Comparison of ENCODE assay signal across 7 mouse cellular contexts in genomic region chr8:90828181-90828986, GRCm38 (mm10). TPM values are rescaled to one million over a fixed set of nuclear protein-coding genes. Genes with fewer than 3 reads are reported as not detected.
DNase-seq lines count a peak whose midpoint lies in the region; ATAC-seq lines count a peak whose summit lies in the region.

Gene Chd9, plus strand, starts transcription at chr8:90828352.

- H3K4me2 ChIP-seq in embryonic facial prominence, embryonic 11.5 days (ENCODE audit: low read depth, low read length) = peak within 1 kb of the TSS; percentile 64
- H3K4me2 ChIP-seq in limb, embryonic 11.5 days (ENCODE audit: low read depth, severe bottlenecking) = peak within 1 kb of the TSS; percentile 69
- peak within 1 kb of the TSS; percentile 76 for H3K4me2 ChIP-seq in midbrain, embryonic 14.5 days (ENCODE audit: low read length)

- peak within 1 kb of the TSS; percentile 49 for H3K9ac ChIP-seq in embryonic facial prominence, embryonic 11.5 days (replicated peaks; ENCODE audit: low read length)
- H3K9ac ChIP-seq in limb, embryonic 11.5 days (ENCODE audit: low read length) = peak within 1 kb of the TSS; percentile 64
- H3K9ac ChIP-seq in midbrain, embryonic 14.5 days (replicated peaks; ENCODE audit: low read length) = peak within 1 kb of the TSS; percentile 54

- 1% methylated on average over 38 of the region's 39 CpGs for WGBS in embryonic facial prominence, embryonic 11.5 days
- WGBS in limb, embryonic 11.5 days = 2% methylated on average over 38 of the region's 39 CpGs
- WGBS in midbrain, embryonic 14.5 days = under 1% methylated on average over 39 of the region's 39 CpGs

- peak; percentile 98 for DNase-seq in adrenal gland, postnatal 14 days
- peak; percentile 95 for DNase-seq in embryonic facial prominence, embryonic 11.5 days (ENCODE audit: low spot score)
- DNase-seq in heart, adult 11 months = peak; percentile 99
- DNase-seq in kidney, adult 18-20 months = peak; percentile 97
- DNase-seq in limb, embryonic 11.5 days (ENCODE audit: low spot score) = peak; percentile 98
- DNase-seq in midbrain, embryonic 14.5 days = peak; percentile 97
- DNase-seq in spleen, adult 18-20 months = peak; percentile 91 to 98

- no peaks in the 10 kb centered on the region for H3K27me3 ChIP-seq in embryonic facial prominence, embryonic 11.5 days (ENCODE audit: control insufficient read depth, insufficient read depth, low read length)
- H3K27me3 ChIP-seq in limb, embryonic 11.5 days (ENCODE audit: control insufficient read depth, insufficient read depth, low read length) = no peaks in the 10 kb centered on the region
- no peaks in the 10 kb centered on the region for H3K27me3 ChIP-seq in midbrain, embryonic 14.5 days (ENCODE audit: control insufficient read depth, insufficient read depth, low read length)

- no peaks in the 10 kb centered on the region for H3K9me3 ChIP-seq in embryonic facial prominence, embryonic 11.5 days (replicated peaks; ENCODE audit: control insufficient read depth, low read length)
- H3K9me3 ChIP-seq in limb, embryonic 11.5 days (ENCODE audit: control insufficient read depth, low read length) = no peaks in the 10 kb centered on the region
- no peaks in the 10 kb centered on the region for H3K9me3 ChIP-seq in midbrain, embryonic 14.5 days (ENCODE audit: control insufficient read depth, low read length)

- H3K4me3 ChIP-seq in embryonic facial prominence, embryonic 11.5 days (ENCODE audit: low read depth, low read length) = peak within 1 kb of the TSS; percentile 36
- H3K4me3 ChIP-seq in limb, embryonic 11.5 days (ENCODE audit: low read depth, low read length) = peak within 1 kb of the TSS; percentile 49
- peak within 1 kb of the TSS; percentile 45 for H3K4me3 ChIP-seq in midbrain, embryonic 14.5 days (replicated peaks; ENCODE audit: low read depth, low read length)

- no peaks in the 10 kb centered on the region for H3K4me1 ChIP-seq in embryonic facial prominence, embryonic 11.5 days (ENCODE audit: control insufficient read depth, insufficient read depth, low read length)
- H3K4me1 ChIP-seq in limb, embryonic 11.5 days (ENCODE audit: control insufficient read depth, insufficient read depth, low read length) = peaks cover 18% of the 10 kb centered on the region
- peaks cover 13% of the 10 kb centered on the region for H3K4me1 ChIP-seq in midbrain, embryonic 14.5 days (ENCODE audit: control insufficient read depth, insufficient read depth, low read length)

- ATAC-seq in embryonic facial prominence, embryonic 11.5 days (replicated peaks; ENCODE audit: insufficient number of reproducible peaks, low FRiP score, low TSS enrichment, low read depth) = peak; percentile 85
- ATAC-seq in limb, embryonic 11.5 days (ENCODE audit: insufficient number of reproducible peaks, low FRiP score, low TSS enrichment, low read depth) = peak; percentile 90
- ATAC-seq in midbrain, embryonic 14.5 days (ENCODE audit: low FRiP score, low TSS enrichment) = peak; percentile 89

- H3K36me3 ChIP-seq in embryonic facial prominence, embryonic 11.5 days (replicated peaks; ENCODE audit: control insufficient read depth, insufficient read depth, low read depth, low read length) = no peaks in the 10 kb centered on the region
- H3K36me3 ChIP-seq in limb, embryonic 11.5 days (ENCODE audit: control insufficient read depth, insufficient read depth, low read length) = no peaks in the 10 kb centered on the region
- H3K36me3 ChIP-seq in midbrain, embryonic 14.5 days (ENCODE audit: control insufficient read depth, insufficient read depth, low read length) = no peaks in the 10 kb centered on the region

- no peak within 1 kb of the TSS for H3K27ac ChIP-seq in embryonic facial prominence, embryonic 11.5 days (replicated peaks; ENCODE audit: low read depth, low read length)
- H3K27ac ChIP-seq in limb, embryonic 11.5 days (replicated peaks; ENCODE audit: low read depth, low read length) = peak within 1 kb of the TSS; percentile 58; the same call in 1 of the 2 replicates
- H3K27ac ChIP-seq in midbrain, embryonic 14.5 days (replicated peaks; ENCODE audit: low read depth, low read length) = peak within 1 kb of the TSS; percentile 67

RNA-seq across cellular contexts. Expression of gene Chd9, which starts in this region (rescaled TPM):
- total RNA-seq in adrenal gland, postnatal 14 days (2021) = 86.3 and 94.8 TPM in 2 replicates
- polyA plus RNA-seq in embryonic facial prominence, embryonic 11.5 days (2014; fragmentation: Nextera tagmentation; extraction: Ambion mirVana) = 37.1 and 38.9 TPM in 2 replicates
- polyA plus RNA-seq in limb, embryonic 11.5 days (2014; fragmentation: Nextera tagmentation; extraction: Ambion mirVana) = 60.0 and 62.2 TPM in 2 replicates
- polyA plus RNA-seq in midbrain, embryonic 14.5 days (2014; fragmentation: Nextera tagmentation; extraction: Ambion mirVana) = 90.8 and 92.9 TPM in 2 replicates
